Mouse (Mus musculus): ENCODE measurements at regions not wholly inside any gene's neighbourhood (a gene's known extent, or its start where the extent isn't known, plus 50 kb on each side); places are given as distances from the start of the nearest gene placed in this dataset.

DNA sequence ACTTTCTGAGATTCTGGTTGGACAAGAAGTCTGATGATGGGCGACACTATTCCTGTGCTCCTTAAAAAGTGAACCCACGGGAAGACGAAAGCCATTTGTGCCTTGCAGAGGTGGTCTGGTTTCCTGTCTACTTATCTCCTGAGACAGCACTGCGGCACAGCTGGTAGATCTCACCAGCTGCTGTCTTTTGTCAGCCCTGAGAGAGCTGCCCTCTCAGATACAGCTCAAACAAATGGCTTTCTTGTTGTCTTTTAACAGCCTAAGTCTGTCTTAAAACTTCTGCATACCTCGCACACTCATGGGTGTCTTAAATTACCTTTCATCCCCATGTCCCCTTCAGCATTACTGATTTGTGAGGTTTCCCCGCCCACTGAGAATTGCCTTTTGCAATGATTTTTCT, 147.2 kb upstream of the Plcxd3 start:
- TF ChIP-seq CTCF (conservative IDR thresholded peaks at IDR 0.05; ENCODE audit: low read length), result no peak
- TF ChIP-seq NANOG (IDR thresholded peaks at IDR 0.05; ENCODE audit: borderline replicate concordance, low read length), result no peak
- TF ChIP-seq POU5F1 (IDR thresholded peaks at IDR 0.05; ENCODE audit: borderline replicate concordance, low read length), result no peak
